ENCODE assay signal across 8 mouse cellular contexts in the genomic region with DNA sequence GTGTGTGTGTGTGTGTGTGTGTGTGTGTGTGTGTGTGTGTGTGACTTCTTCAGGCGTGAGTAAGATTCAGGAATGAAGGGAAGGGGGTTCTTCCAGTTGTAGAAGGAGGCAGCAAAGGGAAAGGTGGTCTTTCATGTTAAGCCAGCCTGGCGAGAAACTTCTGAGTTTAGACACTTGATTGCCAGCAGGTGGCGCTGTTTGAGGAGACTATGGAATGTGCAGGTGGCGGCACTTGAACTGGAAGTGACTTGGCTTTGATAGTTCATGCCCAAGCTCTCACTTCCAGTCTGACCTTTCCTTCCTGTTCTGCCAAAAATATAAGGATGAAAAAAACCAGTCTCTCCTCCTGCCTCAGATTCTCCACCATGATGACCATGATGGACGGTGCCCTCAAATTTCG.
DNase-seq lines count a peak whose midpoint lies in the region; ATAC-seq and TF ChIP-seq lines count a peak whose summit lies in the region.

No protein-coding gene starts in this region.

- no peak for ATAC-seq in heart, embryonic 12.5 days (ENCODE audit: insufficient number of reproducible peaks, low FRiP score)
- no peak for ATAC-seq in neural tube, embryonic 15.5 days (ENCODE audit: low FRiP score)
- no peak for ATAC-seq in stomach, postnatal 0 days (ENCODE audit: low FRiP score, low TSS enrichment)
- ATAC-seq in heart, embryonic 11.5 days (replicated peaks; ENCODE audit: insufficient number of reproducible peaks, low FRiP score, low TSS enrichment), result no peak

- no peak overlapping the region for H3K4me2 ChIP-seq in heart, embryonic 12.5 days
- no peak overlapping the region for H3K4me2 ChIP-seq in neural tube, embryonic 15.5 days
- H3K4me2 ChIP-seq in stomach, postnatal 0 days (replicated peaks; ENCODE audit: low read depth), result no peak overlapping the region
- no peak overlapping the region for H3K4me2 ChIP-seq in heart, embryonic 11.5 days

- no peaks in the 10 kb centered on the region for H3K27me3 ChIP-seq in heart, embryonic 12.5 days (replicated peaks)
- no peaks in the 10 kb centered on the region for H3K27me3 ChIP-seq in neural tube, embryonic 15.5 days (replicated peaks)
- H3K27me3 ChIP-seq in stomach, postnatal 0 days (ENCODE audit: control insufficient read depth, insufficient read depth, low read length), result no peaks in the 10 kb centered on the region
- H3K27me3 ChIP-seq in heart, embryonic 11.5 days (ENCODE audit: control insufficient read depth, insufficient read depth, low read length), result no peaks in the 10 kb centered on the region

- H3K4me1 ChIP-seq in heart, embryonic 12.5 days (replicated peaks), result no peaks in the 10 kb centered on the region
- H3K4me1 ChIP-seq in neural tube, embryonic 15.5 days, result peaks cover 13% of the 10 kb centered on the region
- H3K4me1 ChIP-seq in stomach, postnatal 0 days (replicated peaks; ENCODE audit: control insufficient read depth, insufficient read depth), result no peaks in the 10 kb centered on the region
- H3K4me1 ChIP-seq in heart, embryonic 11.5 days (ENCODE audit: control insufficient read depth, insufficient read depth, low read length), result no peaks in the 10 kb centered on the region

- H3K4me3 ChIP-seq in heart, embryonic 12.5 days, result no peak overlapping the region
- no peak overlapping the region for H3K4me3 ChIP-seq in neural tube, embryonic 15.5 days (replicated peaks)
- H3K4me3 ChIP-seq in stomach, postnatal 0 days (ENCODE audit: low read depth, low read length), result no peak overlapping the region
- no peak overlapping the region for H3K4me3 ChIP-seq in heart, embryonic 11.5 days (ENCODE audit: low read depth, low read length)

- TF ChIP-seq CTCF in stomach, postnatal 0 days (IDR thresholded peaks at IDR 0.05; ENCODE audit: low read depth), result peak; percentile 64

- no peak for TF ChIP-seq EP300 in stomach, postnatal 0 days (optimal IDR thresholded peaks at IDR 0.05)

- H3K9me3 ChIP-seq in heart, embryonic 12.5 days (replicated peaks), result peaks cover 2% of the 10 kb centered on the region
- 0 out of 2 replicates have a peak, but pooled peaks cover 3% of the 10 kb centered on the region for H3K9me3 ChIP-seq in neural tube, embryonic 15.5 days (replicated peaks)
- H3K9me3 ChIP-seq in stomach, postnatal 0 days (ENCODE audit: control insufficient read depth, low read length), result no peaks in the 10 kb centered on the region
- H3K9me3 ChIP-seq in heart, embryonic 11.5 days (replicated peaks; ENCODE audit: control insufficient read depth, low read length), result no peaks in the 10 kb centered on the region

- H3K9ac ChIP-seq in heart, embryonic 12.5 days, result no peak overlapping the region
- no peak overlapping the region for H3K9ac ChIP-seq in neural tube, embryonic 15.5 days (replicated peaks)
- no peak overlapping the region for H3K9ac ChIP-seq in stomach, postnatal 0 days (ENCODE audit: low read length)
- H3K9ac ChIP-seq in heart, embryonic 11.5 days (ENCODE audit: low read depth, low read length), result no peak overlapping the region

- WGBS in heart, embryonic 12.5 days, result 44% methylated on average over 6 of the region's 6 CpGs
- WGBS in neural tube, embryonic 15.5 days, result 67% methylated on average over 6 of the region's 6 CpGs
- WGBS in stomach, postnatal 0 days, result 61% methylated on average over 6 of the region's 6 CpGs
- WGBS in heart, embryonic 11.5 days (ENCODE audit: insufficient replicate concordance), result 45% methylated on average over 6 of the region's 6 CpGs

- no peaks in the 10 kb centered on the region for H3K36me3 ChIP-seq in heart, embryonic 12.5 days
- no peaks in the 10 kb centered on the region for H3K36me3 ChIP-seq in neural tube, embryonic 15.5 days
- H3K36me3 ChIP-seq in stomach, postnatal 0 days (ENCODE audit: control insufficient read depth, insufficient read depth, low read length), result no peaks in the 10 kb centered on the region
- no peaks in the 10 kb centered on the region for H3K36me3 ChIP-seq in heart, embryonic 11.5 days (ENCODE audit: control insufficient read depth, insufficient read depth, low read length)

- peak; percentile 43 for DNase-seq in heart, adult 11 months
- DNase-seq in neural tube, embryonic 10.5 days (ENCODE audit: extremely low spot score, low spot score), result peak; percentile 42
- peak; percentile 61 for DNase-seq in embryo, embryonic 11 days
- no peak for DNase-seq in stomach, postnatal 0 days (ENCODE audit: low spot score)
- DNase-seq in layer of hippocampus, adult 9-10 months (ENCODE audit: low spot score), result no peak

- H3K27ac ChIP-seq in heart, embryonic 12.5 days (ENCODE audit: poor library complexity, severe bottlenecking), result no peak overlapping the region
- H3K27ac ChIP-seq in neural tube, embryonic 15.5 days (replicated peaks), result no peak overlapping the region
- H3K27ac ChIP-seq in stomach, postnatal 0 days (replicated peaks), result no peak overlapping the region
- no peak overlapping the region for H3K27ac ChIP-seq in heart, embryonic 11.5 days (ENCODE audit: low read depth, low read length)

Comparison
In these comparisons a context has a peak if more than half of its experiments do, and no peak if none do; other contexts are left out.
1. DNase-seq: peak in heart, adult 11 months (single experiment), neural tube, embryonic 10.5 days (single experiment) and embryo, embryonic 11 days (single experiment); none in stomach, postnatal 0 days (single experiment) and layer of hippocampus, adult 9-10 months (single experiment).